Mouse (Mus musculus): ENCODE measurements at regions not wholly inside any gene's neighbourhood (a gene's known extent, or its start where the extent isn't known, plus 50 kb on each side); places are given as distances from the start of the nearest gene placed in this dataset.
A peak's percentile ranks its signal among the peaks of the same experiment; 100 is the strongest.

GRCm38 (mm10) chr15:59760490-59760889 lies 255.9 kb downstream of the 4933412E24Rik start:
- no peak for ATAC-seq (ENCODE audit: low read depth)
- WGBS (ENCODE audit: insufficient replicate concordance), result 76% methylated on average over 5 of the region's 5 CpGs
- Histone ChIP-seq H3K4me3 (ENCODE audit: low read depth, low read length) (no peak overlapping the region), H3K9ac (ENCODE audit: low read depth, low read length) (no peak overlapping the region), H3K27ac (ENCODE audit: low read length) (no peak overlapping the region), H3K36me3 (ENCODE audit: control insufficient read depth, insufficient read depth) (no peaks in the 10 kb centered on the region), H3K4me2 (ENCODE audit: low read depth, low read length) (no peak overlapping the region), H3K9me3 (replicated peaks; ENCODE audit: control insufficient read depth, low read length) (no peaks in the 10 kb centered on the region), H3K27me3 (ENCODE audit: control insufficient read depth, insufficient read depth, low read depth, low read length) (no peaks in the 10 kb centered on the region), H3K4me1 (ENCODE audit: control insufficient read depth, low read depth, low read length) (no peaks in the 10 kb centered on the region)

GRCm38 (mm10) chr15:59759566-59759965 lies 256.8 kb downstream of the 4933412E24Rik start:
- Histone ChIP-seq H3K9ac (ENCODE audit: low read depth, low read length) (no peak overlapping the region), H3K27ac (ENCODE audit: low read length) (no peak overlapping the region), H3K4me2 (ENCODE audit: low read depth, low read length) (no peak overlapping the region), H3K4me3 (ENCODE audit: low read depth, low read length) (no peak overlapping the region), H3K27me3 (ENCODE audit: control insufficient read depth, insufficient read depth, low read depth, low read length) (no peaks in the 10 kb centered on the region), H3K4me1 (ENCODE audit: control insufficient read depth, low read depth, low read length) (no peaks in the 10 kb centered on the region), H3K9me3 (replicated peaks; ENCODE audit: control insufficient read depth, low read length) (no peaks in the 10 kb centered on the region), H3K36me3 (ENCODE audit: control insufficient read depth, insufficient read depth) (no peaks in the 10 kb centered on the region)
- no peak for ATAC-seq (ENCODE audit: low read depth)
- 27% methylated on average over 4 of the region's 4 CpGs for WGBS (ENCODE audit: insufficient replicate concordance)

GRCm38 (mm10) chr15:59758971-59759370 lies 257.4 kb downstream of the 4933412E24Rik start:
- Histone ChIP-seq H3K27ac (ENCODE audit: low read length) (no peak overlapping the region), H3K4me3 (ENCODE audit: low read depth, low read length) (no peak overlapping the region), H3K9ac (ENCODE audit: low read depth, low read length) (no peak overlapping the region), H3K9me3 (replicated peaks; ENCODE audit: control insufficient read depth, low read length) (no peaks in the 10 kb centered on the region), H3K4me2 (ENCODE audit: low read depth, low read length) (no peak overlapping the region), H3K27me3 (ENCODE audit: control insufficient read depth, insufficient read depth, low read depth, low read length) (no peaks in the 10 kb centered on the region), H3K36me3 (ENCODE audit: control insufficient read depth, insufficient read depth) (no peaks in the 10 kb centered on the region), H3K4me1 (ENCODE audit: control insufficient read depth, low read depth, low read length) (no peaks in the 10 kb centered on the region)
- no peak for ATAC-seq (ENCODE audit: low read depth)
- WGBS (ENCODE audit: insufficient replicate concordance), result 60% methylated on average over 2 of the region's 2 CpGs

GRCm38 (mm10) chr15:59756141-59756540 lies 260.3 kb downstream of the 4933412E24Rik start:
- Histone ChIP-seq H3K4me3 (ENCODE audit: low read depth, low read length) (no peak overlapping the region), H3K36me3 (ENCODE audit: control insufficient read depth, insufficient read depth) (no peaks in the 10 kb centered on the region), H3K27me3 (ENCODE audit: control insufficient read depth, insufficient read depth, low read depth, low read length) (no peaks in the 10 kb centered on the region), H3K4me1 (ENCODE audit: control insufficient read depth, low read depth, low read length) (no peaks in the 10 kb centered on the region), H3K27ac (ENCODE audit: low read length) (no peak overlapping the region), H3K4me2 (ENCODE audit: low read depth, low read length) (no peak overlapping the region), H3K9me3 (replicated peaks; ENCODE audit: control insufficient read depth, low read length) (no peaks in the 10 kb centered on the region), H3K9ac (ENCODE audit: low read depth, low read length) (no peak overlapping the region)
- 42% methylated on average over 6 of the region's 6 CpGs for WGBS (ENCODE audit: insufficient replicate concordance)
- no peak for ATAC-seq (ENCODE audit: low read depth)

- WGBS (ENCODE audit: insufficient replicate concordance), result 65% methylated on average over 13 of the region's 13 CpGs
- H3K27me3 ChIP-seq (ENCODE audit: control insufficient read depth, insufficient read depth, low read depth, low read length), result no peaks in the 10 kb centered on the region
- H3K9ac ChIP-seq (ENCODE audit: low read depth, low read length), result no peak overlapping the region
- H3K36me3 ChIP-seq (ENCODE audit: control insufficient read depth, insufficient read depth), result no peaks in the 10 kb centered on the region
- H3K4me3 ChIP-seq (ENCODE audit: low read depth, low read length), result no peak overlapping the region
- H3K4me1 ChIP-seq (ENCODE audit: control insufficient read depth, low read depth, low read length), result no peaks in the 10 kb centered on the region
- no peaks in the 10 kb centered on the region for H3K9me3 ChIP-seq (replicated peaks; ENCODE audit: control insufficient read depth, low read length)
- no peak for ATAC-seq (ENCODE audit: low read depth)
- H3K4me2 ChIP-seq (ENCODE audit: low read depth, low read length), result no peak overlapping the region
- no peak overlapping the region for H3K27ac ChIP-seq (ENCODE audit: low read length)
Observed at GRCm38 (mm10) chr15:59754906-59755305, 261.5 kb downstream of the 4933412E24Rik start.

- 62% methylated on average over 1 of the region's 1 CpGs for WGBS (ENCODE audit: insufficient replicate concordance)
- H3K4me3 ChIP-seq (ENCODE audit: low read depth, low read length), result no peak overlapping the region
- no peak for ATAC-seq (ENCODE audit: low read depth)
Observed at GRCm38 (mm10) chr15:59752277-59752676, 264.1 kb downstream of the 4933412E24Rik start.

GRCm38 (mm10) chr15:59746290-59746689 lies 270.1 kb downstream of the 4933412E24Rik start:
- Histone ChIP-seq H3K9me3 (replicated peaks; ENCODE audit: control insufficient read depth, low read length) (no peaks in the 10 kb centered on the region), H3K4me3 (ENCODE audit: low read depth, low read length) (no peak overlapping the region), H3K4me2 (ENCODE audit: low read depth, low read length) (no peak overlapping the region), H3K27me3 (ENCODE audit: control insufficient read depth, insufficient read depth, low read depth, low read length) (no peaks in the 10 kb centered on the region), H3K27ac (ENCODE audit: low read length) (no peak overlapping the region), H3K36me3 (ENCODE audit: control insufficient read depth, insufficient read depth) (no peaks in the 10 kb centered on the region), H3K9ac (ENCODE audit: low read depth, low read length) (no peak overlapping the region), H3K4me1 (ENCODE audit: control insufficient read depth, low read depth, low read length) (peaks cover 4% of the 10 kb centered on the region)
- WGBS (ENCODE audit: insufficient replicate concordance), result 71% methylated on average over 9 of the region's 9 CpGs
- no peak for ATAC-seq (ENCODE audit: low read depth)

More at GRCm38 (mm10) chr15:59752277-59752676, 264.1 kb downstream of the 4933412E24Rik start:
- Histone ChIP-seq H3K27ac (ENCODE audit: low read length) (no peak overlapping the region), H3K36me3 (ENCODE audit: control insufficient read depth, insufficient read depth) (no peaks in the 10 kb centered on the region), H3K27me3 (ENCODE audit: control insufficient read depth, insufficient read depth, low read depth, low read length) (no peaks in the 10 kb centered on the region), H3K4me2 (ENCODE audit: low read depth, low read length) (no peak overlapping the region), H3K9me3 (replicated peaks; ENCODE audit: control insufficient read depth, low read length) (no peaks in the 10 kb centered on the region), H3K9ac (ENCODE audit: low read depth, low read length) (no peak overlapping the region), H3K4me1 (ENCODE audit: control insufficient read depth, low read depth, low read length) (no peaks in the 10 kb centered on the region)

- 30% methylated on average over 5 of the region's 5 CpGs for WGBS (ENCODE audit: insufficient replicate concordance)
- Histone ChIP-seq H3K9me3 (replicated peaks; ENCODE audit: control insufficient read depth, low read length) (no peaks in the 10 kb centered on the region), H3K4me1 (ENCODE audit: control insufficient read depth, low read depth, low read length) (peaks cover 4% of the 10 kb centered on the region), H3K27ac (ENCODE audit: low read length) (no peak overlapping the region), H3K9ac (ENCODE audit: low read depth, low read length) (no peak overlapping the region), H3K27me3 (ENCODE audit: control insufficient read depth, insufficient read depth, low read depth, low read length) (no peaks in the 10 kb centered on the region), H3K4me3 (ENCODE audit: low read depth, low read length) (no peak overlapping the region), H3K36me3 (ENCODE audit: control insufficient read depth, insufficient read depth) (no peaks in the 10 kb centered on the region), H3K4me2 (ENCODE audit: low read depth, low read length) (no peak overlapping the region)
- peak; percentile 60 for ATAC-seq (ENCODE audit: low read depth)
Observed at GRCm38 (mm10) chr15:59744411-59744931, 271.9 kb downstream of the 4933412E24Rik start.

- Histone ChIP-seq H3K4me3 (ENCODE audit: low read depth, low read length) (no peak overlapping the region), H3K4me2 (ENCODE audit: low read depth, low read length) (no peak overlapping the region), H3K9me3 (replicated peaks; ENCODE audit: control insufficient read depth, low read length) (no peaks in the 10 kb centered on the region), H3K36me3 (ENCODE audit: control insufficient read depth, insufficient read depth) (no peaks in the 10 kb centered on the region), H3K27me3 (ENCODE audit: control insufficient read depth, insufficient read depth, low read depth, low read length) (no peaks in the 10 kb centered on the region), H3K27ac (ENCODE audit: low read length) (no peak overlapping the region), H3K4me1 (ENCODE audit: control insufficient read depth, low read depth, low read length) (peaks cover 2% of the 10 kb centered on the region), H3K9ac (ENCODE audit: low read depth, low read length) (no peak overlapping the region)
- WGBS (ENCODE audit: insufficient replicate concordance), result 33% methylated on average over 5 of the region's 5 CpGs
- no peak for ATAC-seq (ENCODE audit: low read depth)
Observed at GRCm38 (mm10) chr15:59739197-59739596, 277.2 kb downstream of the 4933412E24Rik start.
